Mouse (Mus musculus) liver, embryonic 14.5 days (tissue): ENCODE results near the gene Gna12. TPM values are rescaled to one million over a fixed set of nuclear protein-coding genes. Genes with fewer than 3 reads are reported as not detected.
A peak's percentile ranks its signal among the peaks of the same experiment; 100 is the strongest.

ENCODE experiments used
- ATAC-seq: fragments of 200-750 bp; cut with Nextera tagmentation; 2 replicates; pipeline ENCODE4 v1.8.0; 2017; ENCODE audit warnings: moderate number of reproducible peaks, mild to moderate bottlenecking, moderate library complexity; ENCODE audit not compliant: insufficient read depth
- DNase-seq, 3 experiments: peaks; one replicate each; pipeline ENCODE4 v3.0.0-alpha.2; 2012 to 2013; ENCODE audit warnings: low read depth in 3 of 3, low spot score in 3 of 3
- H3K27ac ChIP-seq: fragments of 300-500 bp; sonication (generic); 2 replicates; pipeline ENCODE4 v1.5.1; 2014; ENCODE audit warnings: moderate library complexity, mild to moderate bottlenecking, control low read depth, inconsistent platforms
- H3K27me3 ChIP-seq: fragments of 300-500 bp; sonication (generic); 2 replicates; pipeline ENCODE4 v1.6.1; 2014; ENCODE audit warnings: mild to moderate bottlenecking, low read length, moderate library complexity; ENCODE audit not compliant: control insufficient read depth, insufficient read depth
- H3K36me3 ChIP-seq: fragments of 300-500 bp; sonication (generic); replicated peaks from 2 replicates; pipeline ENCODE4 v1.6.1; 2014; ENCODE audit warnings: low read depth; ENCODE audit not compliant: control insufficient read depth, insufficient read depth
- H3K4me1 ChIP-seq, 2 experiments: fragments of 200-500 bp in 1 of 2; fragments of 300-500 bp in 1 of 2; sonication (generic) in 1 of 2; replicated peaks; 2 replicates each; pipeline ENCODE4 v1.6.1; 2012 to 2014; ENCODE audit warnings: antibody characterized with exemption in 1 of 2, inconsistent platforms in 1 of 2, low read length in 1 of 2; ENCODE audit not compliant: control insufficient read depth in 2 of 2, insufficient read depth in 2 of 2
- H3K4me2 ChIP-seq: fragments of 300-500 bp; sonication (generic); 2 replicates; pipeline ENCODE4 v1.6.1; 2014; ENCODE audit warnings: low read depth, mild to moderate bottlenecking, control low read depth, moderate library complexity
- H3K4me3 ChIP-seq, 2 experiments: fragments of 200-500 bp in 1 of 2; fragments of 300-500 bp in 1 of 2; sonication (generic) in 1 of 2; 2 replicates each; pipeline ENCODE4 v1.5.1; 2012 to 2014; ENCODE audit warnings: low read depth in 2 of 2, low read length in 2 of 2, mild to moderate bottlenecking in 2 of 2, control low read depth in 1 of 2, inconsistent platforms in 1 of 2, moderate library complexity in 1 of 2; ENCODE audit not compliant: insufficient read depth in 1 of 2
- H3K9ac ChIP-seq: fragments of 300-500 bp; sonication (generic); replicated peaks from 2 replicates; pipeline ENCODE4 v1.6.1; 2014; ENCODE audit warnings: mild to moderate bottlenecking, control low read depth, moderate library complexity
- H3K9me3 ChIP-seq: fragments of 300-500 bp; sonication (generic); 2 replicates; pipeline ENCODE4 v1.6.1; 2016; ENCODE audit warnings: low read length, mixed read lengths; ENCODE audit not compliant: control insufficient read depth
- CTCF ChIP-seq: IDR thresholded peaks from 2 replicates; pipeline ENCODE4 v1.5.1; 2016; ENCODE audit warnings: antibody characterized with exemption, low read depth, control low read depth
- EP300 ChIP-seq: IDR thresholded peaks from 2 replicates; pipeline ENCODE4 v1.6.1; 2016; ENCODE audit warnings: antibody characterized with exemption, low read depth
- WGBS: fragments of 180-500 bp; shearing (Covaris S2); extraction: QIAGEN DNeasy Blood & Tissue Kit; methylation state at CpG from one replicate; pipeline ENCODE4 v1.1.7; 2014; ENCODE audit not compliant: insufficient replicate concordance; 5-methylcytosine and 5-hydroxymethylcytosine counted together
- polyA plus RNA-seq, 2 experiments: library from polyadenylated mRNA; depleted of rRNA in 1 of 2; stranded (reverse) in 1 of 2; unstranded in 1 of 2; fragments of >200 nt; fragmentation: Nextera tagmentation in 1 of 2; extraction: Ambion mirVana in 1 of 2; gene quantifications; 2 replicates each; pipeline versions ENCODE4 v1.2.1 to v1.2.3; 2012 to 2014

The Gna12 gene
- polyA plus RNA-seq, 2 experiments, result 5.4 to 14.2 TPM

DNA sequence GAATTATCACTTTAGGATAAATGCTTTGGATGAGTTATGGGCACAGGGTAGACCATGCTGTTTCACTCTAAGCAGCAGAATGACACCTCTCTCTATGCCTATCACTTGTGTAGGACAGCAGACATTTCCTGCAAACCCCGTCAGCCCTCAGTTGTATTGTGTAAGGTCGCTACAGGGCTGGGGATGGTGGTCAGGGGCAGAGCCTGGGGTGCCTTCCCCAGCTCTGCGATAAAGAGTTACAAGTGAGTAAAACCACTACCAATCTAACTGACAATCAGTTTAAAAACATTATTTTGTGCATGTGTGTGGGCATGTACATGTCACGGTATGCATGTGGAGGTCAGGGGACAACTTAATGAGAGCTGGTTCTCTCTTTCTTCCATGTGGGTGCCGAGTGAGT is 49.1 kb downstream of the Gna12 start:
- Histone ChIP-seq H3K9ac (no peak overlapping the region), H3K9me3 (no peaks in the 10 kb centered on the region), H3K36me3 (peaks cover 4% of the 10 kb centered on the region), H3K4me2 (no peak overlapping the region), H3K27me3 (no peaks in the 10 kb centered on the region), H3K4me3 (no peak overlapping the region), H3K4me1 (peaks cover 0 to 3% of the 10 kb centered on the region in 2 experiments; a peak in 1 of 4 replicates), H3K27ac (no peak overlapping the region)
- DNase-seq (no peak), ATAC-seq (peak; percentile 8; the same call in 1 of the 2 replicates)
- TF ChIP-seq CTCF, result no peak
- no peak for TF ChIP-seq EP300
- 35% methylated on average over 5 of the region's 5 CpGs for WGBS

DNA sequence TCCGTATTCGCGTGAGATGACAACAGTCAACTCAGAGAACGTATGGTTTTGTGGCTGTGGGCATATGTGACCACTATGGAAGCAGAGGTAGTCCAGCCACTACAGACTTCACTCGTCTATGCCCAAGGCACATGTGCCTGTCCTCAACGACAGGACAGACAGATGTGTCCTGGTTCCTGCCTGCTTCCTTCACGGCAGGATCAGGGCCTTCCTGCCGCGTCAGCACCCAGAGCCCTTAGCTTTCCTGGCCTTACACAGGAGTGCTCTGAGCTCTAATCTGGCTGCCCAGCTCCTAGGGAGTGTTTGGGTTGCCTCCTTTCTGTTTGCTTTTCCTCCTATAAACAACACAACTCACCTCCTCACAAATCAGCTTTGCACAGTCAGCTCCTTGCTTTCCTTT is 53.3 kb downstream of the Gna12 start:
- DNase-seq, result no peak
- WGBS, result 52% methylated on average over 9 of the region's 9 CpGs
- H3K9ac ChIP-seq, result no peak overlapping the region
- no peaks in the 10 kb centered on the region for H3K27me3 ChIP-seq
- H3K4me2 ChIP-seq, result no peak overlapping the region
- no peaks in the 10 kb centered on the region for H3K36me3 ChIP-seq
- H3K4me1 ChIP-seq, result peaks cover 7 to 20% of the 10 kb centered on the region in 2 experiments
- TF ChIP-seq CTCF, result no peak
- no peak for TF ChIP-seq EP300
- no peak overlapping the region for H3K4me3 ChIP-seq
- H3K9me3 ChIP-seq, result no peaks in the 10 kb centered on the region
- ATAC-seq, result no peak
- no peak overlapping the region for H3K27ac ChIP-seq

DNA sequence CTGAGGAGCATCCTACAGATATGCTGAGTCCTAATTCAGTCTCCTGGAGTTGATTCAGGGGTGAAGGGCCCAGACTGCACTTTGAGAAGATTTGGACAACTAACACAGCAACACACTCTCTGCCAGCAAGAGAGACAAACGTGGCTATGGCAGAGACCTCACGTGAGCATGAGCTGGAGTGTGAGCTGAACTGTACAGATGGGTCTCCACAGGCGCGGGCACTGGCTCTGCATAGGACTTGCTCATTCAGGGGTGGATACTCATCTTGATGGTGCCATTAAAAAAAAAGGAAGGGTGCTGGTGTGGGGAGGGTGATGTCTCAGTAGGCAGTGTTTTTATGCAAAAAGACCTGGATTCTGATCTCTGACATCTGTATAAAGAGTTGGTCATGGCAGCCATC is 55.1 kb downstream of the Gna12 start:
- no peak overlapping the region for H3K27ac ChIP-seq
- no peaks in the 10 kb centered on the region for H3K36me3 ChIP-seq
- H3K27me3 ChIP-seq, result no peaks in the 10 kb centered on the region
- WGBS, result 76% methylated on average over 4 of the region's 4 CpGs
- ATAC-seq (no peak), DNase-seq (no peak)
- H3K4me3 ChIP-seq, result no peak overlapping the region
- peaks cover 7 to 22% of the 10 kb centered on the region in 2 experiments for H3K4me1 ChIP-seq
- no peaks in the 10 kb centered on the region for H3K9me3 ChIP-seq
- H3K9ac ChIP-seq, result no peak overlapping the region
- TF ChIP-seq EP300 (no peak), CTCF (no peak)
- H3K4me2 ChIP-seq, result no peak overlapping the region

DNA sequence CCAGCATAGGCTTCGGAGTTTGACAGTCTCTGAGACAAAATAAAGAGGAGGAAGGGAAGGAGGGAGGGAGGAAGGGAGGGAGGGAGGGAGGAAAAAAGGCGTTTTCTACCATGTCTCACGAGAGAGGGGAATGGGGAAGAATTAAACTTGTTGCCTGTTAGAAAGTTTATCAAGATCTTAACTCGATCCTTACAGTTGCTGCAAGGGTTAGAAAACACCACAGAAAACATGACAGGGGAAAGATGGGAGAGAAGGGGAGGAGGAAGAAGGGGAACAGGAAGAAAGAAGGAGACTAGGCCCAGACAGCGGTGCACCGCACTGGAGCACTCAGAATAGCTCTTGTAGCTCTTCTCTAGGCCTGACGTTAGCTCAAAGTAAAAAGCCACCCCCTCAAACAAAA is 58.1 kb downstream of the Gna12 start:
- Histone ChIP-seq H3K36me3 (no peaks in the 10 kb centered on the region), H3K4me2 (no peak overlapping the region), H3K9me3 (no peaks in the 10 kb centered on the region), H3K4me1 (peaks cover 7 to 41% of the 10 kb centered on the region in 2 experiments), H3K9ac (no peak overlapping the region), H3K27ac (no peak overlapping the region; the same call in 1 of the 2 replicates), H3K4me3 (no peak overlapping the region), H3K27me3 (no peaks in the 10 kb centered on the region)
- DNase-seq, result no peak
- ATAC-seq, result no peak
- no peak for TF ChIP-seq EP300
- no peak for TF ChIP-seq CTCF
- WGBS, result 22% methylated on average over 7 of the region's 7 CpGs

DNA sequence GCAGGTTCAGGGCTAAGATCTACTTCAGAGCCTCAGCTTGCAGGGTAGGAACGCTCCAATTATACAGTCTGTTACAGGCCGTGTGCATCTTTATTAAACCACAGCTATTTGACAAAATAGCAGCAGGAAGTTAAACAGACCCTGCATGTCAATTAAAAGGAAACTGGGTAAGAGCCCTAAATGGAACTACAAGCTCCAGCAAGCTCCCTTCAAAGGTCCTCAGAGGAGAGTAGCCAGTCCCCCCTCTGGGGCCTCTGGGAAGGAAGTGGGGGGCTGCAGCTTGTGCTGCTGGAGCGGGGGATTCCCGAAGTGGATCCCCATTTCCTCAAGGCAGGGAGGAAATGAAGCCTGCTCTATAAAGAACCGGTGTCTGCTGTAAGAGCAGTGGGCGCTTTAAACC is 58.6 kb downstream of the Gna12 start:
- Histone ChIP-seq H3K9me3 (no peaks in the 10 kb centered on the region), H3K27ac (no peak overlapping the region; the same call in 1 of the 2 replicates), H3K27me3 (no peaks in the 10 kb centered on the region), H3K9ac (no peak overlapping the region), H3K4me3 (no peak overlapping the region), H3K4me2 (no peak overlapping the region), H3K36me3 (no peaks in the 10 kb centered on the region), H3K4me1 (peaks cover 7 to 41% of the 10 kb centered on the region in 2 experiments)
- TF ChIP-seq CTCF (no peak), EP300 (no peak)
- no peak for ATAC-seq
- 32% methylated on average over 6 of the region's 6 CpGs for WGBS
- DNase-seq, result no peak
